Mouse (Mus musculus): ENCODE data around the gene Nfkb2. TPM values are rescaled to one million over a fixed set of nuclear protein-coding genes. Genes with fewer than 3 reads are reported as not detected.

Gene Nfkb2
- total and polyA plus RNA-seq, 3 experiments = 27.2 to 43.0 TPM; not detected in 1

DNA sequence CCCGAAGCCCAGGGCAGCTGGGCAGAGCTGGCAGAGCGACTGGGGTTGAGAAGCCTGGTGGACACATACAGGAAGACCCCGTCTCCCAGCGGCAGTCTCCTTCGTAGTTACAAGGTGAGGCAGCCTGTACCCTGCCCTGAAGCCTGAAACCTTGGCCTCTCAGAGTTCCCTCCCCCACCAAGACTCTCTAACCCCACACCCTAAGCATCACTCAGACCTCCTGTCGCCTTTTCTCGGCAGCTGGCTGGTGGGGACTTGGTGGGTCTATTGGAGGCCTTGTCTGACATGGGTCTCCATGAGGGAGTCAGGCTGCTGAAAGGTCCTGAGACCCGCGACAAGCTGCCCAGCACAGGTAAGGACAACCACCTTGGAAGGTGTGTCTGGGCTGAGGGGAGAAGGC lies 7.2 kb downstream of the Nfkb2 start:
- no peak for TF ChIP-seq BHLHE40 (IDR thresholded peaks at IDR 0.05; ENCODE audit: borderline replicate concordance, low read depth, low read length)
- no peak for TF ChIP-seq CTCF (IDR thresholded peaks at IDR 0.05 in 2 of 3, conservative IDR thresholded peaks at IDR 0.05 in 1 of 3; ENCODE audit: control insufficient read depth in 1 of 3, insufficient read depth in 1 of 3, low read depth in 2 of 3, low read length in 3 of 3, poor library complexity in 1 of 3, severe bottlenecking in 1 of 3)
- no peak for TF ChIP-seq MAZ (IDR thresholded peaks at IDR 0.05; ENCODE audit: low read depth, low read length)
- no peak for TF ChIP-seq E2F4 (IDR thresholded peaks at IDR 0.05; ENCODE audit: borderline replicate concordance, low read depth, low read length)
- TF ChIP-seq JUND (IDR thresholded peaks at IDR 0.05; ENCODE audit: low read depth, low read length) = no peak
- no peak for TF ChIP-seq ZC3H11A (IDR thresholded peaks at IDR 0.05; ENCODE audit: low read depth, low read length)
- TF ChIP-seq HCFC1 (IDR thresholded peaks at IDR 0.05; ENCODE audit: low read depth, low read length) = no peak
- TF ChIP-seq POLR2A (IDR thresholded peaks at IDR 0.05; ENCODE audit: control insufficient read depth in 1 of 2, insufficient read depth in 1 of 2, low read depth in 1 of 2, low read length in 2 of 2, poor library complexity in 1 of 2) = no peak
- H3K4me3 ChIP-seq (ENCODE audit: control insufficient read depth in 1 of 2, insufficient read depth in 1 of 2, low read depth in 2 of 2, low read length in 2 of 2) = no peak overlapping the region
- no peak for DNase-seq (ENCODE audit: low read depth, low spot score)
- H3K9me3 ChIP-seq (replicated peaks; ENCODE audit: insufficient read depth, low read length) = no peaks in the 10 kb centered on the region
- peaks cover 0 to 16% of the 10 kb centered on the region in 2 experiments; a peak in 2 of 4 replicates for H3K36me3 ChIP-seq (ENCODE audit: control insufficient read depth in 1 of 2, insufficient read depth in 2 of 2, low read length in 2 of 2)
- H3K4me1 ChIP-seq (ENCODE audit: control insufficient read depth in 1 of 2, insufficient read depth in 2 of 2, low read length in 2 of 2) = peaks cover 14 to 25% of the 10 kb centered on the region in 2 experiments
- H3K27ac ChIP-seq (ENCODE audit: control insufficient read depth, low read depth, low read length) = no peak overlapping the region
- no peaks in the 10 kb centered on the region for H3K79me2 ChIP-seq (ENCODE audit: control insufficient read depth, insufficient read depth, low read length, poor library complexity)
- H3K9ac ChIP-seq (ENCODE audit: control insufficient read depth, low read depth, low read length, poor library complexity, severe bottlenecking) = no peak overlapping the region
- no peaks in the 10 kb centered on the region for H3K27me3 ChIP-seq (ENCODE audit: control insufficient read depth in 1 of 2, insufficient read depth in 2 of 2, low read length in 2 of 2)

GRCm38 (mm10) chr19:46312566-46312965 lies 8.4 kb downstream of the Nfkb2 start:
- no peaks in the 10 kb centered on the region for H3K9me3 ChIP-seq (replicated peaks; ENCODE audit: insufficient read depth, low read length)
- H3K27ac ChIP-seq (ENCODE audit: control insufficient read depth, low read depth, low read length) = no peak overlapping the region
- H3K4me1 ChIP-seq (ENCODE audit: control insufficient read depth in 1 of 2, insufficient read depth in 2 of 2, low read length in 2 of 2) = peaks cover 14 to 30% of the 10 kb centered on the region in 2 experiments
- TF ChIP-seq ZKSCAN1 (IDR thresholded peaks at IDR 0.05; ENCODE audit: low read depth, low read length) (no peak), TCF12 (IDR thresholded peaks at IDR 0.05; ENCODE audit: low read depth, low read length) (no peak), GABPA (IDR thresholded peaks at IDR 0.05; ENCODE audit: low read depth, low read length) (no peak), NRF1 (IDR thresholded peaks at IDR 0.05; ENCODE audit: insufficient read depth, low read depth, low read length, poor library complexity, severe bottlenecking) (no peak), UBTF (IDR thresholded peaks at IDR 0.05; ENCODE audit: borderline replicate concordance, insufficient read depth, low read depth, low read length) (no peak), ZNF384 (IDR thresholded peaks at IDR 0.05; ENCODE audit: low read depth, low read length) (no peak), CHD2 (IDR thresholded peaks at IDR 0.05; ENCODE audit: low read length) (no peak), MEF2A (IDR thresholded peaks at IDR 0.05; ENCODE audit: extremely low read depth, insufficient replicate concordance, low read depth, low read length, poor library complexity, severe bottlenecking) (no peak), E2F4 (IDR thresholded peaks at IDR 0.05; ENCODE audit: borderline replicate concordance, low read depth, low read length) (no peak), EP300 (IDR thresholded peaks at IDR 0.05; ENCODE audit: low read depth in 1 of 2, low read length in 2 of 2) (no peak), CTCF (IDR thresholded peaks at IDR 0.05 in 2 of 3, conservative IDR thresholded peaks at IDR 0.05 in 1 of 3; ENCODE audit: control insufficient read depth in 1 of 3, insufficient read depth in 1 of 3, low read depth in 2 of 3, low read length in 3 of 3, poor library complexity in 1 of 3, severe bottlenecking in 1 of 3) (no peak), CHD1 (IDR thresholded peaks at IDR 0.05; ENCODE audit: low read depth, low read length) (no peak), SMC3 (IDR thresholded peaks at IDR 0.05; ENCODE audit: low read depth, low read length) (no peak), ZC3H11A (IDR thresholded peaks at IDR 0.05; ENCODE audit: low read depth, low read length) (no peak), MYC (IDR thresholded peaks at IDR 0.05; ENCODE audit: low read depth, low read length) (no peak), POLR2AphosphoS5 (IDR thresholded peaks at IDR 0.05; ENCODE audit: borderline replicate concordance, low read depth, low read length) (no peak), MXI1 (IDR thresholded peaks at IDR 0.05; ENCODE audit: low read depth, low read length) (no peak)
- H3K9ac ChIP-seq (ENCODE audit: control insufficient read depth, low read depth, low read length, poor library complexity, severe bottlenecking) = no peak overlapping the region
- H3K4me3 ChIP-seq (ENCODE audit: control insufficient read depth in 1 of 2, insufficient read depth in 1 of 2, low read depth in 2 of 2, low read length in 2 of 2) = no peak overlapping the region
- H3K36me3 ChIP-seq (ENCODE audit: control insufficient read depth in 1 of 2, insufficient read depth in 2 of 2, low read length in 2 of 2) = peaks cover 0 to 16% of the 10 kb centered on the region in 2 experiments; a peak in 2 of 4 replicates
- H3K27me3 ChIP-seq (ENCODE audit: control insufficient read depth in 1 of 2, insufficient read depth in 2 of 2, low read length in 2 of 2) = no peaks in the 10 kb centered on the region
- H3K79me2 ChIP-seq (ENCODE audit: control insufficient read depth, insufficient read depth, low read length, poor library complexity) = no peaks in the 10 kb centered on the region
- DNase-seq (ENCODE audit: low read depth, low spot score) = no peak

All from MEL (cell line).